Mouse (Mus musculus) mesoderm, embryonic 11.5 days (tissue): Measurements from ENCODE around the gene Clnk.
"Not testable (repeated sequence)": the region's sequence is repeated elsewhere in the genome, so short reads cannot be mapped to it uniquely, and the experiment has no call there.

Source experiments
- DNase-seq: peaks from one replicate; pipeline ENCODE4 v3.0.0-alpha.2; 2012; ENCODE audit warnings: low read depth, low spot score

Gene Clnk

GRCm38 (mm10) chr5:38876622-38877021 lies at the start of gene Clnk:
Clnk (minus strand) TSS chr5:38876812.
- no peak for DNase-seq

- no peak for DNase-seq
Observed at GRCm38 (mm10) chr5:38905271-38905670, 28.7 kb upstream of the Clnk start.

- no peak for DNase-seq
Observed at GRCm38 (mm10) chr5:38904528-38905044, 28.0 kb upstream of the Clnk start.

DNA sequence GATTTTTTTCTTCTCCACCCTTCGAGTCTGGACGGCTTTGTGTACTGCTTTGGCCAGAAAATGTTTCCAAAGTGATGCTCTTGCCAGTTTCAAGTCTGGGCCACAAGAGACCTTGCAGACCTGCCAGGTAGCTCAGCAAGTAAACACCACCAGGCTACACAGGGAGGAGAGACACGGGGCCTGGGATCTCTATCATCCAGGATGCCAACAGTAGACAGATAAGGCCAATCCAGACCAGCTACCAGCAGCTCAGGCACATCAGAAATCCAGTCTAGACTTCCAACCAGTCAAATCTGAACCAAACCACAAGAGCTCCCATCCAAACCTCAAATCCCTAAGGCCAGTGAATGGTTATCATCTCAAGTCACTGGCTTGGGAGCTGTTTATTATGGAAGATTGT lies 26.3 kb upstream of the Clnk start:
- no peak for DNase-seq

DNA sequence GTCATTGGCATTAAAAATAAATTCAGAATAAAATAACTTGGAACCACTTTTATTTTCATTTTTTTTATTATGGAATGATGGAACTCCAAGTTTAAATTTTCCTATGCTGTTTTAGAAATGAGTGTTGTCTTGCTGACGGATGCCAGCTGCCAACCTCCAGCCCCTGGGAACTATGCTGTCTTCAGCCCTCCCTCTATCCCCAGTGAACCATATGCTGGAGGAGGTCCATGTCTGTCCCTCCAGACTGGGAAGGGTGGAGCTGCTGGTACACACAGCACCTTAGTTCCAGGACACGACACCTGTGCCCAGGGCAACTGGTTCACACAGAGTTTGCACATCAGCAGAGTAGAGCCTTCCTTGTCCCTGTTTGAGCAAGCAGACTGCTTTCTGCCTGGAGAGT lies 22.4 kb upstream of the Clnk start:
- DNase-seq, result no peak

DNA sequence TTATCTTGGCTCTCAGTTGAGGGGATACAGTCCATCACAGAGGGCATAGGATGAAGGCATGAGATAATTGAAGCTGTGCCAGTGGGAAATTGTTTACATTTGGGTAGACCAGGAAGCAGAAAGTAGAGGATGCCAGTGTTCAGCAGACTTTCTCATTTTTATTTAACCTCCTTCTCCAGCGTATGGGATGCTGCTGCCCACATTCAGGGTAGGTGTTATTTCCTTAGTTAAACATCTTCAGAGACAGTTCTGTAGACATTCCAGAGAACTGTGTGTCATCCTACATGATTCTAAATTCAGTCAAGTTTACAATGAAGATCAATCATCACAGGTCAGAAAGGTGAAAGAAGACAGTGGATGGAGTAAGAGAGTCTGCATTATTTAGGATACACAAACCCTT lies 12.0 kb upstream of the Clnk start:
- DNase-seq, result no peak

DNA sequence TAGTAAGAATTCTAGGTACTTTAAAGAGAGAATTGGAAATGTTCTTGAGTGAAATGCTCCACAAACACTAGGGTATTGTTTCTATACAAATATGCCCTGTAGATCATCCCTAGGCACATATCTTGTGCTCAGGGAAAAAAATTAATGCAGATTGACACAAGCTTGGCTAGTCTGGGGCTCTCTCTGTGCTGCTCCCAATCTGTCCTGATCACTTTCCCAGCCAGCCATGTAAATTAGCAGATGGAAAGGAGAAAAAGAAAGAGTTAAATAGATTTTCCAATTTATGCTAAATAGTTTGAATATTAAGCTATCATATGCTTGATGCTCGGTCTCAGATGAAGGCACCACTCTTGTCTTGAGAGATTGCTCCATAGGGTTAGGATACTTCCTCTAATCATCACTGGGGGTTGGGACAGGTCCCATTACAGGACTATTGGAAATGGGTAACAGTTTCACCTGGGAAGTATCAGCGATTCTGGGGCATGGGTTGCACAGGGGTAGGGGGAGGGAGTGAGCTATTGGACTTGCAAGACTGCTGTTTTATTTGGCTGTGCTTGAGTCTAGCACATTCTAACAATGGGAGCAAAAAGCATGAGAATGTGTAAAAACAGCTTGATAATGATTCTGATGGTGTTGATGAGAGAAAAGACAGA lies 10.1 kb upstream of the Clnk start:
- no peak for DNase-seq

GRCm38 (mm10) chr5:38882635-38883034 lies 6.0 kb upstream of the Clnk start:
- DNase-seq, result not testable (repeated sequence)

GRCm38 (mm10) chr5:38881728-38882620 lies 5.4 kb upstream of the Clnk start:
- no peak for DNase-seq

- DNase-seq, result no peak
Observed at GRCm38 (mm10) chr5:38881416-38881727, 4.8 kb upstream of the Clnk start.

- DNase-seq, result peak; percentile 29
Observed at GRCm38 (mm10) chr5:38879989-38880706, 3.5 kb upstream of the Clnk start.

GRCm38 (mm10) chr5:38875403-38875802 lies 1.2 kb downstream of the Clnk start:
- peak; percentile 20 for DNase-seq

GRCm38 (mm10) chr5:38874931-38875330 lies 1.7 kb downstream of the Clnk start:
- DNase-seq, result peak; percentile 18

DNA sequence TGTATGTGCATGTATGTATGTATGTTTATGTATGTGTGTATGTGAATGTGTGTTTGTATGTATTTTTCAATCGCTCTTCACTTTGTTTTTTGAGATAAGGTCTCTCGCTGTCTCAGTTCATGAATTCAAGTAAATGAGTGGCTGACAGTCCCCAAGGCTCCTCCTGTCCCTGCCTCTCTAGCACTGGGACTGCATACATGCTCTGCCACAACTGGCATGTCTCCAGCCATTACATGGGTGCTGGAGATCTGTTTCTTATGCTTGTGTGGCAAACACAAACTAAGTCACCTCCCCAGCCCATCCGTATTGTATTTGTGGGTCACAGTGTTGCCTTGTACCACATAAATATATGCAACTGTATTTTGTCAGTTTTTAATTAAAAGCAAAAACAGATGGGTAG lies 3.7 kb downstream of the Clnk start:
- DNase-seq, result no peak

GRCm38 (mm10) chr5:38871591-38871990 lies 5.0 kb downstream of the Clnk start:
- DNase-seq, result no peak

DNA sequence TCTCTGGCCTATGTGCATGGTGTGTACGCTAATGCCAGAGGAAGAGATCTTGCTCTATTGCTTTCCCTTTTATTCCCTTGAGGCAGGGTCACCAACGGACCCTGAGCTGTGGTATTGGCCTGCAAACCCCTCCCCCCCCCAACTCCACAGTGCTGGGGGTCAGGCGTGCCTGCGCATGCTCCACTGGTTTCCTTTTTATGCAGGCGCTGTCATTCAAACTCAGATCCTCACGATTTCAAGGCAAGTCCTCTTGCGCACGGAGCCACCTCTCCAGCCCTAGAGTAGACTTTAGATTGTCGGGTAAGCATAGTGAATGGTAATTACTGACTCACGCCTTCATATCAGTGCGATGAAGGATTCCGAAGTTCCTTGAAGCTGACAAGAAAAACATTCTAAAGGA lies 6.1 kb downstream of the Clnk start:
- DNase-seq, result no peak

GRCm38 (mm10) chr5:38869976-38870375 lies 6.6 kb downstream of the Clnk start:
- DNase-seq, result no peak

- DNase-seq, result no peak
Observed at GRCm38 (mm10) chr5:38864624-38865023, 12.0 kb downstream of the Clnk start.

- no peak for DNase-seq
Observed at GRCm38 (mm10) chr5:38863029-38863428, 13.6 kb downstream of the Clnk start.

- no peak for DNase-seq
Observed at GRCm38 (mm10) chr5:38862288-38862985, 14.2 kb downstream of the Clnk start.

GRCm38 (mm10) chr5:38858015-38858721 lies 18.4 kb downstream of the Clnk start:
- peak; percentile 36 for DNase-seq
